ENCODE assay signal across 18 mouse cellular contexts in the genomic region with DNA sequence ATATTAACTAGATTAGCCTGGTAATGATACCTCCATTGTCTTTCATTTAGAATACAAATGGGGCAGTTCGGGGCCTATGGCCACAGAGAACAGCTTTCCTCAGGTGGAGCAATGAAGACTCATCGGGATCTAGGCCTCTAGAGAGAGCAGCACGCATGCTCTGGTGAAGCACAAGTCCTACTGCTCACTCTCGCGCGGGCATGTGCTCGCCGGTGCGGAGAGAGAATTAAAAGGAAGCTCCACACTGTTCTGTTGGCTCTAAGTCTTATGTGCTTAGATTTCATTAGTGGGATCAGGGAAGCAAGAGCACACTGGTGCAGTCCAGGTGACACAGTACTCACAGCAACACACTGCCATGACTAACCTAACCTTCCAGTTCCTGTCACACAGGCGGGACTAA. TPM values are rescaled to one million over a fixed set of nuclear protein-coding genes. Genes with fewer than 3 reads are reported as not detected.
A peak's percentile ranks its signal among the peaks of the same experiment; 100 is the strongest.
DNase-seq lines count a peak whose midpoint lies in the region; ATAC-seq lines count a peak whose summit lies in the region.
"Had no signal": no experiment of that assay in that cellular context is flagged by ENCODE, and none has a peak within 500 bp of the region (broad histone marks: within the 10 kb centered on the region; RNA-seq: fewer than 3 reads in every experiment).

No protein-coding gene starts in this region.

- no peak overlapping the region for H3K4me3 ChIP-seq in hindbrain, embryonic 14.5 days (replicated peaks; ENCODE audit: low read length)
- H3K4me3 ChIP-seq in hindbrain, embryonic 12.5 days, result no peak overlapping the region
- H3K4me3 ChIP-seq: embryonic facial prominence, embryonic 15.5 days; forebrain, embryonic 10.5 days; liver, embryonic 13.5 days; stomach, embryonic 15.5 days had no signal

- peaks cover 3% of the 10 kb centered on the region; the same call in 1 of the 2 replicates for H3K4me1 ChIP-seq in hindbrain, embryonic 14.5 days (replicated peaks; ENCODE audit: control insufficient read depth, insufficient read depth, low read length)
- 0 out of 2 replicates have a peak, but pooled peaks cover 2% of the 10 kb centered on the region for H3K4me1 ChIP-seq in hindbrain, embryonic 12.5 days
- H3K4me1 ChIP-seq: embryonic facial prominence, embryonic 15.5 days; forebrain, embryonic 10.5 days; stomach, embryonic 15.5 days had no signal

- no peaks in the 10 kb centered on the region for H3K9me3 ChIP-seq in hindbrain, embryonic 14.5 days (ENCODE audit: control insufficient read depth, low read length)
- H3K9me3 ChIP-seq in hindbrain, embryonic 12.5 days (replicated peaks), result no peaks in the 10 kb centered on the region
- H3K9me3 ChIP-seq: embryonic facial prominence, embryonic 15.5 days; forebrain, embryonic 10.5 days; liver, embryonic 13.5 days; stomach, embryonic 15.5 days had no signal

- WGBS in hindbrain, embryonic 14.5 days, result 68% methylated on average over 10 of the region's 10 CpGs
- WGBS in hindbrain, embryonic 12.5 days, result 85% methylated on average over 10 of the region's 10 CpGs

- no peak overlapping the region for H3K9ac ChIP-seq in hindbrain, embryonic 14.5 days
- H3K9ac ChIP-seq in hindbrain, embryonic 12.5 days, result no peak overlapping the region
- H3K9ac ChIP-seq: embryonic facial prominence, embryonic 15.5 days; liver, embryonic 13.5 days; stomach, embryonic 15.5 days had no signal

- no peaks in the 10 kb centered on the region for H3K27me3 ChIP-seq in hindbrain, embryonic 14.5 days (ENCODE audit: control insufficient read depth, insufficient read depth, low read length)
- H3K27me3 ChIP-seq in hindbrain, embryonic 12.5 days, result no peaks in the 10 kb centered on the region
- H3K27me3 ChIP-seq: embryonic facial prominence, embryonic 15.5 days; liver, embryonic 13.5 days; stomach, embryonic 15.5 days had no signal

- 0 out of 2 replicates have a peak overlapping the region, but pooled peaks have one; percentile 1 for H3K27ac ChIP-seq in hindbrain, embryonic 14.5 days
- H3K27ac ChIP-seq in hindbrain, embryonic 12.5 days, result no peak overlapping the region
- H3K27ac ChIP-seq: embryonic facial prominence, embryonic 15.5 days; forebrain, embryonic 10.5 days; liver, embryonic 13.5 days; stomach, embryonic 15.5 days had no signal

- no peak for ATAC-seq in hindbrain, embryonic 14.5 days (ENCODE audit: low FRiP score)
- no peak for ATAC-seq in hindbrain, embryonic 12.5 days (ENCODE audit: low FRiP score)
- ATAC-seq: inflammation-experienced regulatory T-cells, adult 6 months; midbrain, embryonic 16.5 days had no signal

- H3K36me3 ChIP-seq in hindbrain, embryonic 14.5 days (replicated peaks; ENCODE audit: control insufficient read depth, insufficient read depth), result no peaks in the 10 kb centered on the region; the same call in 1 of the 2 replicates
- H3K36me3 ChIP-seq in hindbrain, embryonic 12.5 days, result no peaks in the 10 kb centered on the region; the same call in 1 of the 2 replicates
- H3K36me3 ChIP-seq: stomach, embryonic 15.5 days had no signal

- no peak overlapping the region for H3K4me2 ChIP-seq in hindbrain, embryonic 14.5 days (replicated peaks)
- H3K4me2 ChIP-seq in hindbrain, embryonic 12.5 days (replicated peaks), result no peak overlapping the region
- H3K4me2 ChIP-seq: embryonic facial prominence, embryonic 15.5 days; liver, embryonic 13.5 days; stomach, embryonic 15.5 days had no signal

- no peak for DNase-seq in hindbrain, embryonic 14.5 days (ENCODE audit: low spot score)
- peak; percentile 29 for DNase-seq in cerebellum, adult 11 months
- DNase-seq in cerebellum, adult 9-11 months, result peak; percentile 50
- DNase-seq in retina, adult 2 months (ENCODE audit: low read depth, low spot score), result peak; percentile 13
- no peak for DNase-seq in kidney, adult 18-20 months
- no peak for DNase-seq in thymus, postnatal 25 days
- DNase-seq: adrenal gland, postnatal 25 days; B cell, adult 2 months; embryo, embryonic 11 days; gastrocnemius, postnatal 14 days; liver, embryonic 13.5 days; thymus, adult 2 months had no signal

RNA-seq across cellular contexts. Expression of gene Camta1, which starts 27.1 kb away (rescaled TPM):
- 170 and 171 TPM in 2 replicates for polyA plus RNA-seq in hindbrain, embryonic 14.5 days (2014; fragmentation: Nextera tagmentation; extraction: Ambion mirVana)
- polyA plus RNA-seq in hindbrain, embryonic 12.5 days (2016; fragmentation: Nextera tagmentation; extraction: Ambion mirVana), result 136 and 157 TPM in 2 replicates

Comparison
In these comparisons a context has a peak if more than half of its experiments do, and no peak if none do; other contexts are left out.
1. DNase-seq: peak in cerebellum, adult 11 months (single experiment), cerebellum, adult 9-11 months (single experiment) and retina, adult 2 months (single experiment); none in hindbrain, embryonic 14.5 days (single experiment), kidney, adult 18-20 months (single experiment) and thymus, postnatal 25 days (single experiment).